Mouse (Mus musculus) ES-E14 (cell line): Measurements from ENCODE around the gene Prelid3b.

Experiments used
- CHD2 ChIP-seq: IDR thresholded peaks from 2 replicates; pipeline ENCODE4 v1.6.1; 2014; ENCODE audit warnings: mild to moderate bottlenecking, low read depth, low read length, inconsistent platforms
- HCFC1 ChIP-seq: IDR thresholded peaks from 2 replicates; pipeline ENCODE4 v1.6.1; 2012; ENCODE audit warnings: low read length, inconsistent platforms, borderline replicate concordance; ENCODE audit not compliant: insufficient read depth
- MAFK ChIP-seq: IDR thresholded peaks from 2 replicates; pipeline ENCODE4 v1.6.1; 2014; ENCODE audit warnings: mild to moderate bottlenecking, low read depth, low read length, inconsistent platforms; ENCODE audit not compliant: insufficient read depth
- ZC3H11A ChIP-seq: IDR thresholded peaks from 2 replicates; pipeline ENCODE4 v1.6.1; 2012; ENCODE audit warnings: low read depth, mild to moderate bottlenecking, inconsistent platforms, low read length, borderline replicate concordance
- ZNF384 ChIP-seq: IDR thresholded peaks from 2 replicates; pipeline ENCODE4 v1.6.1; 2012; ENCODE audit warnings: low read depth, low read length, inconsistent platforms

DNA sequence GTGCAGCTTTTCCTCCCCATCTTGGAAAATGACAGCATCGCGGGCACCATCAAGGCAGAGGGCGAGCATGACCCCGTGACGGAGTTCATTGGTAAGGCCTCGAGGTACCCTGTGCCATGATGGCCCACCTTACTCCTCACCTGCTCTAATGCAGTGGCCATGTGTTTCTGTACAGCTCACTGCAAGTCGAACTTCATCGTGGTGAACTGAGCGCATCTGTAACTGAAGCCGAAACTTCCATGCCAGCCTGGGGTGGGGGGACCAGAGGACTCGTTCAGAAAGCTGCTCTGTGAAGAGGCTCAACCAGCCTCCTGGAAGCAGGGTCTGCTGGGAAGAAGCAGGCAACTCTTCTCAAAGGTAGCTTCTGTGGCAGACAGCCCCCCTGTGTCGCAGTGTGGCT lies 46.0 kb downstream of the Prelid3b start:
- TF ChIP-seq ZNF384 (no peak), ZC3H11A (no peak), CHD2 (no peak), HCFC1 (no peak), MAFK (no peak)
